Mouse (Mus musculus) liver, embryonic 16.5 days (tissue): Measurements from ENCODE around the gene Dtd1. TPM values are rescaled to one million over a fixed set of nuclear protein-coding genes. Genes with fewer than 3 reads are reported as not detected.

Experiments
- ATAC-seq: fragments of 200-750 bp; cut with Nextera tagmentation; 2 replicates; pipeline ENCODE4 v1.8.0; 2017; ENCODE audit warnings: low read depth, mild to moderate bottlenecking, moderate number of reproducible peaks, moderate library complexity
- H3K27ac ChIP-seq: fragments of 300-500 bp; sonication (generic); 2 replicates; pipeline ENCODE4 v1.5.1; 2014; ENCODE audit warnings: mild to moderate bottlenecking, low read length
- H3K27me3 ChIP-seq: fragments of 300-500 bp; sonication (generic); 2 replicates; pipeline ENCODE4 v1.6.1; 2014; ENCODE audit warnings: low read depth, low read length, mixed read lengths; ENCODE audit not compliant: control insufficient read depth, insufficient read depth
- H3K36me3 ChIP-seq: fragments of 300-500 bp; sonication (generic); 2 replicates; pipeline ENCODE4 v1.6.1; 2014; ENCODE audit warnings: mild to moderate bottlenecking; ENCODE audit not compliant: control insufficient read depth, insufficient read depth
- H3K4me1 ChIP-seq: fragments of 300-500 bp; sonication (generic); 2 replicates; pipeline ENCODE4 v1.6.1; 2014; ENCODE audit warnings: low read depth, low read length, mixed read lengths; ENCODE audit not compliant: control insufficient read depth
- H3K4me2 ChIP-seq: fragments of 300-500 bp; sonication (generic); 2 replicates; pipeline ENCODE4 v1.6.1; 2014; ENCODE audit warnings: low read depth, low read length, mixed read lengths
- H3K4me3 ChIP-seq: fragments of 300-500 bp; sonication (generic); 2 replicates; pipeline ENCODE4 v1.5.1; 2014; ENCODE audit warnings: low read depth, mild to moderate bottlenecking, low read length
- H3K9ac ChIP-seq: fragments of 300-500 bp; sonication (generic); 2 replicates; pipeline ENCODE4 v1.6.1; 2014; ENCODE audit warnings: low read depth, low read length
- H3K9me3 ChIP-seq: fragments of 300-500 bp; sonication (generic); replicated peaks from 2 replicates; pipeline ENCODE4 v1.6.1; 2016; ENCODE audit warnings: low read length; ENCODE audit not compliant: control insufficient read depth
- WGBS: fragments of 180-500 bp; shearing (Covaris S2); extraction: QIAGEN DNeasy Blood & Tissue Kit; methylation state at CpG from one replicate; pipeline ENCODE4 v1.1.7; 2014; ENCODE audit not compliant: insufficient replicate concordance; 5-methylcytosine and 5-hydroxymethylcytosine counted together
- polyA plus RNA-seq: library from polyadenylated mRNA; unstranded; fragments of >200 nt; fragmentation: Nextera tagmentation; extraction: Ambion mirVana; gene quantifications from 2 replicates; pipeline ENCODE4 v1.2.1, GENCODE M21; 2015

The Dtd1 gene
- polyA plus RNA-seq, 1 experiment from 2014 or later: 14.5 TPM

DNA sequence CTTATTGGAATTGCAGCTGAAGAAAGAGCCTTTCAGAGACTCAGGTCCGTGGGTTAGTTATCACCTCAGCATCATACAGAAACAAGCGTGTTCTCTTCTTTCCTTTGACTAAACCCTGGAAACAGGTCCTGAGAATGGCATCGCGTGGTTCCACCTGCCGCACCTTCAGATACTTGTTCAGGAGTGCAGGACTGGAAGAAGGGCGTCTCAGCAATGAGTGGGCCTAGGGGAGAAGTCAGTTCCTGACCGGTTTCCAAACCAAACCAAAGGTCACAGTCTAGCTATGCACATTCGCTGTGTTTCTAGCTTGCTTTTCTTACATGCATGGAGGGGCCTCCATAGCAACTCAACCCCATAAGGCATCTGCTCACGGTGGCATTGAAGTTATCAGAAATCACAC lies 164.0 kb downstream of the Dtd1 start:
- Histone ChIP-seq H3K36me3 (no peaks in the 10 kb centered on the region), H3K9me3 (no peaks in the 10 kb centered on the region), H3K4me3 (no peak overlapping the region), H3K27ac (no peak overlapping the region), H3K27me3 (no peaks in the 10 kb centered on the region), H3K4me2 (no peak overlapping the region), H3K4me1 (no peaks in the 10 kb centered on the region), H3K9ac (no peak overlapping the region)
- no peak for ATAC-seq
- 81% methylated on average over 9 of the region's 9 CpGs for WGBS

DNA sequence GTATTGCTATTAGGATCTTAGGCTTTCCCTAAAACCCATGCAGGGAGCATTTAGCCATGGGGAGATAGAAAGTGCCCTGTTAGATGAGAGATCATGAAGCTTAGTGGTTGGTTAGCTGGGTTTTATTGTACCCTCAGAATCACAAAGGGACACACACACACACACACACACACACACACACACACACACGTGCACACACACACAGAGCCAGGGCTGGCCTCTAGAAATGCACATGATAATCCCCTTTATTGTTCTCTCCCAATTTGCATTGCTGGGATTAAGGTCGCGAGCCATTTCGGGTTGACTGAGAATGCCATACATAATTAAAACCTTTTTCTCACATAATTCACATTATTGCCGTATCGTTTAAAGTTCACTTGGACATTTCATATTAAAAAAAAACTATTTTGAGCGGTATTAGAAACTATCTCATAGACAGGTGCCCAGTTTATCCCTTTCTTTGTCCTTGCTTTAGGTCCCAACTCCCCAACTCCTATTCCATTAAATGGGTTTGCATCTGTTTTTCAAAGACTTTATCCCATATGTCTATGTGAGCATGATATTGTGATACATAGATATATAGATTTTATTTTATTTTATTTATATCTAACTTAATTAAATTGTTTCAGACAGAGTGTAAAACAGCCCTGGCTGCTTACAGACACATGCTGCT lies 164.6 kb downstream of the Dtd1 start:
- no peak for ATAC-seq
- no peak overlapping the region for H3K9ac ChIP-seq
- H3K27me3 ChIP-seq: no peaks in the 10 kb centered on the region
- 71% methylated on average over 7 of the region's 7 CpGs for WGBS
- H3K4me1 ChIP-seq: no peaks in the 10 kb centered on the region
- H3K9me3 ChIP-seq: no peaks in the 10 kb centered on the region
- no peaks in the 10 kb centered on the region for H3K36me3 ChIP-seq
- H3K27ac ChIP-seq: no peak overlapping the region
- H3K4me3 ChIP-seq: no peak overlapping the region
- H3K4me2 ChIP-seq: no peak overlapping the region

DNA sequence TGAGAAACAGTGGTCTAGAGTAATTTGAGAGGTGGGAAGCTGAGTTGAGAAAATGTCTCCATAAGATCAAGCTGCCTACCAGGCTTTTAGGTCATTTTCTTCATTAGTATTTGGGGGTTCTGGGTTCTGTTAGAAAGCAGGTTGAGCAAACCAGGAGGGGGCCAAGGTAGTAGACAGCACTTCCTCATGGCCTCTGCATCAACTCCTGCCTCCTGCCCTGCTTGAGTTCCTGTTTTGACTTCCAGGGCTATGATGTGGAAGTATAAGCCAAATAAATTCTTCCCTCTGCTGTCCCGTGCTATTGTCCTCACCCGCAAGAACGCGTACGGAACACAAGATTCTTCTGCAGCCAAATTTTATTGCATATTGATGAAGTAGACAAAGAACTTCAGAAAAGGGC lies 165.5 kb downstream of the Dtd1 start:
- Histone ChIP-seq H3K4me1 (no peaks in the 10 kb centered on the region), H3K4me2 (no peak overlapping the region), H3K9me3 (no peaks in the 10 kb centered on the region), H3K36me3 (no peaks in the 10 kb centered on the region), H3K27ac (no peak overlapping the region), H3K4me3 (no peak overlapping the region), H3K27me3 (no peaks in the 10 kb centered on the region), H3K9ac (no peak overlapping the region)
- WGBS: 91% methylated on average over 5 of the region's 5 CpGs
- ATAC-seq: no peak

DNA sequence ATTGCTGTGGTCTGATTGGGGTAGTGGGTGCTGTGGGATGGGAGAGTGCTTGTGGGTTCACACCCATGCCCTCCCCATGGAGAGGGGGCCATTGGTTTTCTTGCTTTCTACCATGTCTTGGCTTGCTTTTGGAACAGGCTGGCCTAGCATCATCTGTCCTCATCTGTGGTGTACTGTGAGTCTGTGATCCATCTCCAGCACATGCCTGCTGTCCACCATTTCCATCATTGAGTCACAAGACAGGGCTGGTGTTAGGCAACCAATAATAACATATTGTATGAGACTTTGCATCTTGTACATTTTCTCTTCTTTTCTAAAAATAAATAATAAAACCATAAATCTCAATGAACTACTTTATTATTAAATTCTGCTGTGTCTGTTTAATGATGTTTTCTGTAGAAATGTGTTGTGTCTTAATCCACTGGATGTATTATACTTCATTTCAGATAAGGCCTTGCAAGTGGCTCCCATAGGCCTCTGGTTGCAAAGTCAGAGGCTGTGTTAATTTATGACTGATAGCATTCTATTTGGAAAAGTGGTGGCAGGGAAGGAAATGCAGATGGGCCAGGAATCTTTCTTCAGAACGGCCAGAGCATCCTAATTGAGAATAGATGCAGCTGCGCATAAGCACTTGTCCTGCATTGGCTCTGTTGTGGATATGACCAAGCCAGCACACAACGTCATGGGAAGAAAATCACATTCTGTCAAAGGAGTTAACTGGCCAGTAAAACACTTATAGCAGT lies 168.8 kb downstream of the Dtd1 start:
- no peaks in the 10 kb centered on the region for H3K27me3 ChIP-seq
- 66% methylated on average over 3 of the region's 3 CpGs for WGBS
- no peaks in the 10 kb centered on the region for H3K4me1 ChIP-seq
- no peaks in the 10 kb centered on the region for H3K9me3 ChIP-seq
- H3K36me3 ChIP-seq: no peaks in the 10 kb centered on the region
- H3K4me2 ChIP-seq: no peak overlapping the region
- ATAC-seq: no peak
- H3K4me3 ChIP-seq: no peak overlapping the region
- no peak overlapping the region for H3K9ac ChIP-seq
- no peak overlapping the region for H3K27ac ChIP-seq

DNA sequence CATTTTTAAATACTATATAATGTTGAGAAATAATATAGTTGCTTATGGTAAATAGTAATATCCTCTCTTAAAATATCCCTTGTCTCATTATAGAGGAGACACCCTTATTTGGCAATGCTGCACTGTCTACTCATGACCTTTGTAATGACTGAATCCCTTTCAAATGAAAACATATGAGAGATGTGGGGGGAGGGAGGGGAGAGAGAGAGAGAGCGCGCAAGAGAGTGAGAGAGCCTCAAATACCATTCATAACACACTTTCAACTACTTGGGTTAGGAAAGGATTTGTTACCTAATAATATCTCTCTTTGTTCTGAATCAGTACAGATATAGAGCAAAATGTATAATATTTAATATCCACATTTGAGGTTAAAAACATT lies 169.4 kb downstream of the Dtd1 start:
- H3K27me3 ChIP-seq: no peaks in the 10 kb centered on the region
- no peaks in the 10 kb centered on the region for H3K9me3 ChIP-seq
- H3K4me1 ChIP-seq: no peaks in the 10 kb centered on the region
- no peak for ATAC-seq
- no peak overlapping the region for H3K4me2 ChIP-seq
- no peak overlapping the region for H3K4me3 ChIP-seq
- no peak overlapping the region for H3K27ac ChIP-seq
- WGBS: 85% methylated on average over 2 of the region's 2 CpGs
- no peak overlapping the region for H3K9ac ChIP-seq
- no peaks in the 10 kb centered on the region for H3K36me3 ChIP-seq

DNA sequence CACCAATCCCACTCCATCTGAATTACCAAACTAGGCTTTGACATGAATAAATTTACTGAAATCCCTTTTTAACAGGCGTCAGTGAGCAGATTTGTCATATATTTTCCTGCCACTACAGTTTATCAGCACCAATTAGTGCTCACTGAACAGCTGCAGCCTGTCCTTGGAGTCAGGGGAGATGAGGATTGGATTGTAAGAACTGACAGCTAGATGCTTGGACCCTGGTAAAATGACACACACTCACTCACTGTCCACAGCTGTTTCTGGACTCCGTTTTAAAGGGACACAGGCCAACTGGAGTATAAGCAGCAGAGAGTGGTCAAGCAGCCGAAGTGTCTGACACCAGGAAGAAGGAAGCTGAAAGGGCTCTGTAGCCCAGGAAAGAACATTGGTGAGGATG lies 169.9 kb downstream of the Dtd1 start:
- Histone ChIP-seq H3K9ac (no peak overlapping the region), H3K4me1 (no peaks in the 10 kb centered on the region), H3K36me3 (no peaks in the 10 kb centered on the region), H3K27ac (no peak overlapping the region), H3K4me3 (no peak overlapping the region), H3K9me3 (no peaks in the 10 kb centered on the region), H3K27me3 (no peaks in the 10 kb centered on the region), H3K4me2 (no peak overlapping the region)
- WGBS: 53% methylated on average over 3 of the region's 3 CpGs
- ATAC-seq: no peak

DNA sequence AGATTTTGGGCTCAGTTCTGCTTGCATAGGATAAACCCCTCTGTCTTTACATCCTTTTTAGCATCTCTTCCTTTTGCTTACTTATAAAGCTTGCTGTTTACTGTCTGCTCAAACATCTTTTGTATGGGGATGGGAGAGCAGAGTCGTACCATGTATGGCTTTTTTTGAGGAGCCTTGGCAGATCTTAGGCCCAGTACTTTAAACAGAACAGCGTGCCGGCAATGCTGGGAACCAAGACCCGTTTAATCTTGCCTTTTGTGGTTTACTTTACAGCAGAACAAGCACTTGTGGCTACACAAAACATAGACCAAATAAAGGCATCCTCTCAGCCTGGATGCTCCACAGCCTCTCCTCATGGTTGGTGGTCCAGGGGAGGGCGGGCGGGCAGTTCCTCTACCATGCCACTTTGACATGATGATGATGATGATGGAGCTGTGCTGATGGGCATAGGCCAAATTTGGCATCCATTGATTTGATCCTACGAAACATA lies 170.8 kb downstream of the Dtd1 start:
- ATAC-seq: no peak
- Histone ChIP-seq H3K4me1 (no peaks in the 10 kb centered on the region), H3K27ac (no peak overlapping the region), H3K27me3 (no peaks in the 10 kb centered on the region), H3K9me3 (no peaks in the 10 kb centered on the region), H3K9ac (no peak overlapping the region), H3K4me2 (no peak overlapping the region), H3K36me3 (no peaks in the 10 kb centered on the region), H3K4me3 (no peak overlapping the region)
- 72% methylated on average over 7 of the region's 7 CpGs for WGBS

DNA sequence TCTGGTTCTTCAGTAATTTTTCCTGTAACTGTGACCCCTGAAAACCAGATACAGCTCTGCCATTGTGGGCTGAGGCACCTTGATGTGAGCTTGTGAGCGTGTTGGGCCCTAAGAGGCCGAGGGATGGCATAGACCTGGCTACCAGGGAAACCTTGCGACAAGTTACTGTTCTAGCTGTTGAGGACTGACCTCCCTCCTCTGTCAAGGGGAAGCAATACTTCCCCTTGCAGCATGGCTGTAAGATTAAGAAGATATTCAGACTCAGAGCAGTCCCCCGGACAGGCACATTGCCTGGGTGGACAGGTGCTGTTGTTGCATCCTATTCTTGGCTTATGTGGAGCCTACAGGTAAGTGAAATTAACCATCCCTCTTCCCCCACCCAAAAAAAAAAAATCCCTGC lies 172.1 kb downstream of the Dtd1 start:
- Histone ChIP-seq H3K4me3 (no peak overlapping the region), H3K4me1 (no peaks in the 10 kb centered on the region), H3K9ac (no peak overlapping the region), H3K27me3 (no peaks in the 10 kb centered on the region), H3K9me3 (no peaks in the 10 kb centered on the region), H3K4me2 (no peak overlapping the region), H3K27ac (no peak overlapping the region), H3K36me3 (no peaks in the 10 kb centered on the region)
- 51% methylated on average over 4 of the region's 4 CpGs for WGBS
- no peak for ATAC-seq

DNA sequence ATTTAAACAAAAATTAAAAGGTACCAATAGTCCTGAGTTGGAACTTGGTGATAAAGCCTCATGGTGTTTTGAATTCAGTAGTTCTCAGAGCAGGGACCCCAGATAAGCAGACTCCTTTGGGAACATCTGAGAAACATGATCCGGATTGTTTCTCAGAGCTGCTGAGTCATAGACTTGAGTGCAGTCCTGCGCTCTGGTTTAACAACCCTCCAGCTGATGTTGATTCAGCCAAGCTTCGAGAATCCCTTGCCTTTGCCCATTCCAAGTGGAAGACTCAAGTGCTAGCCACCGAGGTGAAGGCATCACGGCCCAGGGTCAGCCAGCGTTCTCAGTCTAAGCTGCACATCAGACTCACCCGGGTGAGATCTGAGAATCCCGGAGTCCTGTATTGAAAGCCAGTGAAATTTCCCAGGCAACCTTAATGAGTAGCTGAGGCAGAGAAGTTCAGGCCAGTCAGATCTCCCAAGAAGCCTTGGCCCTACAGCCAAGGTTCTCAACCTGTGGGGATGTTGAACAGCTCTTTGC lies 175.0 kb downstream of the Dtd1 start:
- Histone ChIP-seq H3K9ac (no peak overlapping the region), H3K9me3 (no peaks in the 10 kb centered on the region), H3K4me2 (no peak overlapping the region), H3K27ac (no peak overlapping the region), H3K4me1 (no peaks in the 10 kb centered on the region), H3K36me3 (no peaks in the 10 kb centered on the region), H3K27me3 (no peaks in the 10 kb centered on the region), H3K4me3 (no peak overlapping the region)
- ATAC-seq: no peak
- WGBS: 65% methylated on average over 8 of the region's 8 CpGs
